Mouse (Mus musculus) midbrain, embryonic 11.5 days (tissue): ENCODE results near the gene Ndst2. TPM values are rescaled to one million over a fixed set of nuclear protein-coding genes. Genes with fewer than 3 reads are reported as not detected.

Source experiments
- ATAC-seq: fragments of 200-750 bp; cut with Nextera tagmentation; 2 replicates; pipeline ENCODE4 v1.8.0; 2017; ENCODE audit warnings: moderate TSS enrichment, moderate library complexity; ENCODE audit not compliant: low FRiP score
- DNase-seq: peaks from one replicate; pipeline ENCODE4 v3.0.0; 2015; ENCODE audit warnings: low spot score; ENCODE audit errors: missing footprints
- H3K27ac ChIP-seq: fragments of 300-500 bp; sonication (generic); 2 replicates; pipeline ENCODE4 v1.5.1; 2014; ENCODE audit warnings: low read depth, low read length
- H3K27me3 ChIP-seq: fragments of 300-500 bp; sonication (generic); 2 replicates; pipeline ENCODE4 v1.6.1; 2014; ENCODE audit warnings: mild to moderate bottlenecking, low read length, moderate library complexity, mixed read lengths; ENCODE audit not compliant: control insufficient read depth, insufficient read depth
- H3K36me3 ChIP-seq: fragments of 300-500 bp; sonication (generic); 2 replicates; pipeline ENCODE4 v1.6.1; 2014; ENCODE audit warnings: mild to moderate bottlenecking, low read length, moderate library complexity, mixed read lengths; ENCODE audit not compliant: control insufficient read depth, insufficient read depth
- H3K4me1 ChIP-seq: fragments of 300-500 bp; sonication (generic); 2 replicates; pipeline ENCODE4 v1.6.1; 2014; ENCODE audit warnings: low read length; ENCODE audit not compliant: control insufficient read depth, insufficient read depth
- H3K4me2 ChIP-seq: fragments of 300-500 bp; sonication (generic); 2 replicates; pipeline ENCODE4 v1.6.1; 2014; ENCODE audit warnings: mild to moderate bottlenecking, moderate library complexity
- H3K4me3 ChIP-seq: fragments of 300-500 bp; sonication (generic); 2 replicates; pipeline ENCODE4 v1.5.1; 2014; ENCODE audit warnings: low read depth, low read length
- H3K9ac ChIP-seq: fragments of 300-500 bp; sonication (generic); 2 replicates; pipeline ENCODE4 v1.6.1; 2014; ENCODE audit warnings: low read length
- H3K9me3 ChIP-seq: fragments of 300-500 bp; sonication (generic); 2 replicates; pipeline ENCODE4 v1.6.1; 2016; ENCODE audit warnings: low read length; ENCODE audit not compliant: control insufficient read depth
- WGBS: fragments of 180-500 bp; shearing (Covaris S2); extraction: QIAGEN DNeasy Blood & Tissue Kit; methylation state at CpG from one replicate; pipeline ENCODE4 v1.1.7; 2014; 5-methylcytosine and 5-hydroxymethylcytosine counted together
- polyA plus RNA-seq: library from polyadenylated mRNA; unstranded; fragments of >200 nt; fragmentation: Nextera tagmentation; extraction: Ambion mirVana; gene quantifications from 2 replicates; pipeline ENCODE4 v1.2.1, GENCODE M21; 2014

Ndst2 gene
- polyA plus RNA-seq, 1 experiment from 2014 or later = 23.0 TPM

DNA sequence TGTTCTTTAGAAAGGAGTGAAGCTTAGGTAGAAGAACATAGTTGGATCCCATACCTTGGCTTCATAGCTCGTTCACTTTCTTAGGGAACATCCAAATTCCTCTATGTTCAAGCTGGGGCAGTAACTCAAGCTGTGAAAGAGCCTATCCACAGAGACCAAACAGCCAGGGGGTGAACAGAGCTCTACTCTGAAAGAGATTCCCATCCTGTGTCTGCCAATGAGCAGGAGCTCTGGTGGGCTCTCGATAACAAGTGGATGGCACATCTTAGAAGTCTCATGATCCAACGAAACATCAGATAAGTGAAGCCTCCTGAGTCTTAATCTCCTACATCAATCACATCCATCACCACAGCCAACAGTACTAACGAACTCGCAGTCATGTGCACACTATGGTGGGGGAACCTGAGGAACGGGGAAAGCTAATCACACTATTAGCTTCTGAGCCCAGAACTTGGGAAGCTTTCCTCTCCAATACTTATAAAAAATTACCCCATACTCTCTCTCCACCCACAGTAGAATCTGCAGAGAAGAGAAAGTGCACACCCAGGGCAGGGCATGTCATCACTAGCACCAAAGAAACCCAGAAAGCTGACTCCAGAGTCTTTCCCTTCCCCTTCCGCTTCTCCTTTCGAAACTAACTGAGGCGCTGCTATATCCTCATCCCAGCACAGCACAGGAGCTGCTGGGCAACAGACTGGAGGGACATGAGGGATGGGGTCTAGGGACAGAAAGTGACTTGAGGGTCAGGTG, 3.3 kb downstream of the Ndst2 start:
- Histone ChIP-seq H3K27me3 (no peaks in the 10 kb centered on the region), H3K27ac (no peak overlapping the region), H3K4me1 (peaks cover 7% of the 10 kb centered on the region), H3K4me2 (no peak overlapping the region), H3K9ac (no peak overlapping the region), H3K9me3 (no peaks in the 10 kb centered on the region), H3K36me3 (peaks cover 15% of the 10 kb centered on the region), H3K4me3 (no peak overlapping the region)
- DNase-seq = no peak
- no peak for ATAC-seq
- 91% methylated on average over 9 of the region's 9 CpGs for WGBS

DNA sequence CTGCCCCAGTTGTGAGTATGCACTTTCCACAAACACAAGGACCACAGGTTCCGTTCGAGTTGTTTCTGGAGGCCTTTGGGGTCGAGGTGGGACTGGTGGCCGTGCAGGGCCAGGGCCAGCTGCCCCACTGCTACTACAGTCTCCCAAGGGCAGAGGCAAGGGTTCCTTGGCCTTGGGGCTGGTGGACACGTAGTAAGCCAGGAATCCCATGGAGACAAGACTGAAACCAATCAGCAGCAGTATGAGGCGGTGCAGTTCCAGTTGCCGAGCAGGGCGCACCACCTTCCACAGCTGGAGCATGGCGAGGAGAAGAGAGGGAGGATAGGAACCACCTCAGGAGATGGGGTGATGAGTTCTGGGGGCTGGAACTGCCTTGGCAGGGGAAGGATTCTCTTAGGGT, 4.5 kb downstream of the Ndst2 start:
- ATAC-seq (no peak), DNase-seq (no peak)
- no peak overlapping the region for H3K4me2 ChIP-seq
- no peaks in the 10 kb centered on the region for H3K27me3 ChIP-seq
- H3K4me1 ChIP-seq = peaks cover 7% of the 10 kb centered on the region
- H3K4me3 ChIP-seq = no peak overlapping the region
- H3K9ac ChIP-seq = no peak overlapping the region
- no peak overlapping the region for H3K27ac ChIP-seq
- WGBS = 90% methylated on average over 9 of the region's 9 CpGs
- H3K9me3 ChIP-seq = no peaks in the 10 kb centered on the region
- peaks cover 18% of the 10 kb centered on the region for H3K36me3 ChIP-seq

GRCm38 (mm10) chr14:20725660-20726339, 8.6 kb downstream of the Ndst2 start:
- Histone ChIP-seq H3K27me3 (no peaks in the 10 kb centered on the region), H3K27ac (no peak overlapping the region), H3K36me3 (peaks cover 46% of the 10 kb centered on the region), H3K9me3 (no peaks in the 10 kb centered on the region), H3K9ac (no peak overlapping the region), H3K4me2 (no peak overlapping the region), H3K4me1 (no peaks in the 10 kb centered on the region), H3K4me3 (no peak overlapping the region)
- WGBS = 88% methylated on average over 6 of the region's 6 CpGs
- DNase-seq (no peak), ATAC-seq (no peak)

DNA sequence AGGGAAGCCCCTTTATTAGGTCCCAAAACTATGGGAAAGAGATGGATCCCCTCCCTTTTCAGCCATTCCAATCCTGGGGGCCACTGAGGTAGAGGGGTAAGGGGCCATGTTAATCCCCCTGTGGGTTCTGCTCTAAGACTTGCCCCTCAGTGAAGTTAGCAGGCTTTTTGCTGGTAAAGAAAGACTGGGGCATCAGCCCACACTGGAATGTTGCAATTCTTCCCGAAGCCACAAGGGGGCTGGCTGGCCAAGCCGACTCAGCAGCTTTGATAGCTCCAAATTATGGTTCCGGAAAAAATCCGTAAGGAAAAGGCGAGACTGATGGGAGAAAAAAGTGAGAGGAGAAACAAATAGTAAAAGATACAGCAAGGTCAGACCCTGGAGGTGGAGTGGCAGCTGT, 10.3 kb downstream of the Ndst2 start:
- H3K4me2 ChIP-seq = no peak overlapping the region
- H3K27ac ChIP-seq = no peak overlapping the region
- no peaks in the 10 kb centered on the region for H3K9me3 ChIP-seq
- WGBS = 46% methylated on average over 5 of the region's 5 CpGs
- no peaks in the 10 kb centered on the region for H3K4me1 ChIP-seq
- H3K4me3 ChIP-seq = no peak overlapping the region
- no peak overlapping the region for H3K9ac ChIP-seq
- H3K27me3 ChIP-seq = no peaks in the 10 kb centered on the region
- peaks cover 47% of the 10 kb centered on the region for H3K36me3 ChIP-seq
- DNase-seq = peak; percentile 95
- ATAC-seq = peak; percentile 31; the same call in 1 of the 2 replicates

GRCm38 (mm10) chr14:20723006-20723405, 11.4 kb downstream of the Ndst2 start:
- Histone ChIP-seq H3K4me2 (no peak overlapping the region), H3K27me3 (no peaks in the 10 kb centered on the region), H3K9ac (no peak overlapping the region), H3K4me1 (no peaks in the 10 kb centered on the region), H3K27ac (no peak overlapping the region), H3K36me3 (peaks cover 48% of the 10 kb centered on the region), H3K9me3 (no peaks in the 10 kb centered on the region), H3K4me3 (no peak overlapping the region)
- DNase-seq = no peak
- 93% methylated on average over 12 of the region's 12 CpGs for WGBS
- ATAC-seq = no peak

- Histone ChIP-seq H3K4me1 (no peaks in the 10 kb centered on the region), H3K4me3 (no peak overlapping the region), H3K27me3 (no peaks in the 10 kb centered on the region), H3K4me2 (no peak overlapping the region), H3K36me3 (peaks cover 49% of the 10 kb centered on the region), H3K9ac (no peak overlapping the region), H3K27ac (no peak overlapping the region), H3K9me3 (no peaks in the 10 kb centered on the region)
- 91% methylated on average over 4 of the region's 4 CpGs for WGBS
- ATAC-seq = no peak
- no peak for DNase-seq
Measured at GRCm38 (mm10) chr14:20721371-20721770, 13.0 kb downstream of the Ndst2 start.

DNA sequence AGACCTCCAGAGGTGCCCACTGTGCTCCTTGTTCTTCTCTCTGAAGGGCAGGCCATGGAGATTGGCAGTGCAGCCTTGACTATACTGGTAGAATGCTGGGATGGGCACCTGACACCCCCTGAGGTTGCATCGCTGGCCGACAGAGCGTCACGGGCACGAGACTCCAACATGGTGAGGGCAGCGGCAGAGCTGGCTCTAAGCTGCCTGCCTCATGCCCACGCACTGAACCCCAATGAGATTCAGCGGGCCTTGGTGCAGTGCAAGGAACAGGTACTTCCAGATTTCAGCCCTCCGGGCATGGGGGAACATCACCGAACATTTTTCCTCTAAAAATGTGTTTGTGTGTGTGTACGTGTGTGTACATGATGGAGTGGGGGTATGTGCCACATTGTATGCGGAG, 14.6 kb downstream of the Ndst2 start:
- Histone ChIP-seq H3K9ac (no peak overlapping the region), H3K36me3 (peaks cover 58% of the 10 kb centered on the region)
- WGBS = 96% methylated on average over 12 of the region's 12 CpGs

DNA sequence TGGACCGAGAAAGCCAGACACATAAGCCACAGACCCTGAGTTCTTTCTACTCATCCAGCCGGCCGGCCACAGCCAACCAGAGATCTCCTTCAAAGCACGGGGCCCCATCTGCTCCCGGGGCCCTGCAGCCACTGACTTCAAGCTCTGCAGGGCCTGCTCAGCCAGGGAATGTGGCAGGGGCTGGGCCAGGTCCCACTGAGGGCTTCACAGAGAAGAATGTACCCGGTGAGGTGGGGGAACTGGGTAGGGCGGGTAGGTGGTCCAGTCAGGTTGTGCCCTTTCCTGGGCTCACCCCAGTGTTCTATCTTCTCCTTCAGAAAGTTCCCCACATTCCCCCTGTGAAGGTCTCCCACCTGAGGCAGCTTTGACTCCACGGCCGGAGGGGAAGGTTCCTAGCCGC, 15.9 kb downstream of the Ndst2 start:
- WGBS = 92% methylated on average over 10 of the region's 10 CpGs
- no peaks in the 10 kb centered on the region for H3K27me3 ChIP-seq
- no peak overlapping the region for H3K4me3 ChIP-seq
- H3K36me3 ChIP-seq = peaks cover 57% of the 10 kb centered on the region
- H3K9me3 ChIP-seq = no peaks in the 10 kb centered on the region
- H3K4me2 ChIP-seq = no peak overlapping the region
- no peak for ATAC-seq
- no peak overlapping the region for H3K9ac ChIP-seq
- H3K27ac ChIP-seq = no peak overlapping the region
- H3K4me1 ChIP-seq = no peaks in the 10 kb centered on the region
- DNase-seq = no peak

More for the DNA sequence above, 14.6 kb downstream of the Ndst2 start:
- no peak overlapping the region for H3K4me3 ChIP-seq
- no peaks in the 10 kb centered on the region for H3K27me3 ChIP-seq
- H3K9me3 ChIP-seq = no peaks in the 10 kb centered on the region
- no peak overlapping the region for H3K4me2 ChIP-seq
- no peaks in the 10 kb centered on the region for H3K4me1 ChIP-seq
- no peak overlapping the region for H3K27ac ChIP-seq
- DNase-seq (no peak), ATAC-seq (no peak)

DNA sequence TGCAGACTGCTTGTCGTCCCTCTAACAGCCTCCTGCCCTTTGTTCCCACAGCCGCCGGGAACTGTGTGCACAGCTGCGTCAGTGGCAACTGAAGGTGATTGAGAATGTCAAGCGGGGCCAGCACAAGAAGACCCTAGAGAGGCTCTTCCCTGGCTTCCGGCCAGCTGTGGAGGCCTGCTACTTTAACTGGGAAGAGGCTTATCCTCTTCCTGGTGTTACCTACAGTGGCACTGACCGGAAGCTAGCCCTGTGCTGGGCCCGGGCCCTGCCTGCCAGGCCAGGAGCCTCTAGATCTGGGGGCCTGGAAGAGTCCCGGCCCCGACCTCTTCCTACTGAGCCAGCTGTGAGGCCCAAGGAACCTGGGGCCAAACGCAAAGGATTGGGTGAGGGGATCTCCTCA, 20.5 kb downstream of the Ndst2 start:
- no peaks in the 10 kb centered on the region for H3K27me3 ChIP-seq
- ATAC-seq (no peak), DNase-seq (no peak)
- peaks cover 47% of the 10 kb centered on the region for H3K36me3 ChIP-seq
- H3K27ac ChIP-seq = no peak overlapping the region
- 85% methylated on average over 11 of the region's 11 CpGs for WGBS
- H3K9ac ChIP-seq = no peak overlapping the region
- no peak overlapping the region for H3K4me3 ChIP-seq
- H3K4me2 ChIP-seq = no peak overlapping the region
- peaks cover under 1% of the 10 kb centered on the region for H3K4me1 ChIP-seq
- H3K9me3 ChIP-seq = no peaks in the 10 kb centered on the region
